7 mouse cellular contexts compared by ENCODE assay signal in the genomic region with DNA sequence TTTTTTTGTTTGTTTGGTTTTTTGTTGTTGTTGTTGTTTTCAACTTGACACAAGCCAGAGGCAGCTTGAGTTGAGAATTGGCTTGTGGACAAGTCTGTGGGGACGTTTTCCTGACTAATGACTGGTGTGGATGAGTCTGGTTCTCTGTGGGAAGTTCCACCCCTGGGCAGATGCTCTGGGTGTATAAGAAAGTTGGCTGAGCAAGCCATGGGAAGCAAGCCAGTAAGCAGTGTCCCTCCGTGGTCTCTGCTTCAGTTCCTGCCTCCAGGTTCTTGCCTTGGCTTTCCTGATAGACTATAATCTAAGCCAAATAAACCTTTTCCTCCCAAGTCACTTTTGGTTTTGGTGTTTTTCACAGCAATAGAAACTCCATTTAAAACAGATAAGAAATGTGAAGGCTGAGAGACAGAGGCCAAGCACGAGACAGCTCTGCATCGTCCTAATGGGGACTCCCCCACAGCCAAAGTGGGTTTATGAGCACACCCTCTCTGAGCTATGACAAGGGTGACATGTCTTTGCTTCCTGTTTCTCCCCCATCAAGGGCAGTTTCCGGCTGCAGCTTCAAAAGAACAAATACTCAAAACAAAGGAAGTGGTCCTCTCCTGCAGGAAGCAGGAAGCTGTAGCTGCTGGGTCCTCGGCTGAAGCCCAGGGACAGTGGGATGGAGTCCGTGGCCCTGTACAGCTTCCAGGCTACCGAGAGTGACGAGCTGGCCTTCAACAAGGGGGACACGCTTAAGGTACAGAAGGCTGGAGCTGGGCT. TPM values are rescaled to one million over a fixed set of nuclear protein-coding genes. Genes with fewer than 3 reads are reported as not detected.
DNase-seq lines count a peak whose midpoint lies in the region; ATAC-seq and TF ChIP-seq lines count a peak whose summit lies in the region.

TSS of gene Grap (plus strand) at position 580 of the 762 bp plus-strand sequence.

- ATAC-seq in G1E (ENCODE audit: extremely low read depth, insufficient number of reproducible peaks, low FRiP score, poor library complexity, severe bottlenecking): peak; percentile 40; the same call in 1 of the 2 replicates
- ATAC-seq in hindbrain, embryonic 16.5 days: no peak
- peak; percentile 48 for ATAC-seq in liver, postnatal 0 days
- ATAC-seq in stomach, embryonic 16.5 days (ENCODE audit: insufficient read depth, low FRiP score): no peak

- TF ChIP-seq EP300 in liver, postnatal 0 days (IDR thresholded peaks at IDR 0.05; ENCODE audit: low read depth): no peak

- TF ChIP-seq CTCF in G1E (IDR thresholded peaks at IDR 0.05; ENCODE audit: low read depth, low read length): no peak
- TF ChIP-seq CTCF in cortical plate, adult 2 months (IDR thresholded peaks at IDR 0.05; ENCODE audit: extremely low read depth, insufficient read depth, low read length): no peak
- no peak for TF ChIP-seq CTCF in liver, postnatal 0 days (IDR thresholded peaks at IDR 0.05; ENCODE audit: low read depth)
- TF ChIP-seq CTCF in cerebellum, adult 2 months (IDR thresholded peaks at IDR 0.05; ENCODE audit: borderline replicate concordance, insufficient read depth, low read depth, low read length): no peak

- no peak within 1 kb of the TSS for H3K27ac ChIP-seq in cortical plate, adult 2 months (ENCODE audit: insufficient read depth, low read length)
- H3K27ac ChIP-seq in hindbrain, embryonic 16.5 days (ENCODE audit: low read depth, low read length): no peak within 1 kb of the TSS
- H3K27ac ChIP-seq in liver, postnatal 0 days (ENCODE audit: low read depth): peak within 1 kb of the TSS; percentile 46; the same call in 1 of the 2 replicates
- H3K27ac ChIP-seq in stomach, embryonic 16.5 days (ENCODE audit: low read length): no peak within 1 kb of the TSS
- H3K27ac ChIP-seq in cerebellum, adult 2 months (ENCODE audit: insufficient read depth, low read length): no peak within 1 kb of the TSS

- H3K4me1 ChIP-seq in G1E (ENCODE audit: insufficient read depth, low read depth, low read length): peaks cover 16% of the 10 kb centered on the region
- no peaks in the 10 kb centered on the region for H3K4me1 ChIP-seq in cortical plate, adult 2 months (ENCODE audit: control insufficient read depth, insufficient read depth, low read length)
- H3K4me1 ChIP-seq in hindbrain, embryonic 16.5 days (ENCODE audit: control insufficient read depth, insufficient read depth, low read depth, low read length): no peaks in the 10 kb centered on the region
- H3K4me1 ChIP-seq in liver, postnatal 0 days (ENCODE audit: insufficient read depth): peaks cover 3% of the 10 kb centered on the region
- H3K4me1 ChIP-seq in stomach, embryonic 16.5 days (ENCODE audit: control insufficient read depth, insufficient read depth, low read length): no peaks in the 10 kb centered on the region
- peaks cover 11% of the 10 kb centered on the region for H3K4me1 ChIP-seq in cerebellum, adult 2 months (ENCODE audit: control insufficient read depth, insufficient read depth, low read length)

- 75% methylated on average over 10 of the region's 10 CpGs for WGBS in hindbrain, embryonic 16.5 days
- 27% methylated on average over 10 of the region's 10 CpGs for WGBS in liver, postnatal 0 days (ENCODE audit: insufficient replicate concordance)
- 62% methylated on average over 10 of the region's 10 CpGs for WGBS in stomach, embryonic 16.5 days
- WGBS in cerebellum, adult 2 months: 73% methylated on average over 10 of the region's 10 CpGs

- peaks cover 20% of the 10 kb centered on the region for H3K27me3 ChIP-seq in G1E (ENCODE audit: insufficient read depth, low read length)
- H3K27me3 ChIP-seq in hindbrain, embryonic 16.5 days (replicated peaks; ENCODE audit: control insufficient read depth, insufficient read depth, low read length): no peaks in the 10 kb centered on the region
- H3K27me3 ChIP-seq in liver, postnatal 0 days (ENCODE audit: insufficient read depth, low read length): no peaks in the 10 kb centered on the region
- no peaks in the 10 kb centered on the region for H3K27me3 ChIP-seq in stomach, embryonic 16.5 days (ENCODE audit: control insufficient read depth, insufficient read depth, low read length)
- no peaks in the 10 kb centered on the region for H3K27me3 ChIP-seq in cerebellum, adult 2 months (ENCODE audit: control insufficient read depth, insufficient read depth, low read length)

- peak within 1 kb of the TSS; percentile 3; the same call in 1 of the 2 replicates for H3K4me2 ChIP-seq in hindbrain, embryonic 16.5 days (ENCODE audit: low read length)
- peak within 1 kb of the TSS; percentile 54 for H3K4me2 ChIP-seq in liver, postnatal 0 days (ENCODE audit: low read depth, low read length)
- no peak within 1 kb of the TSS for H3K4me2 ChIP-seq in stomach, embryonic 16.5 days (ENCODE audit: low read depth, low read length)

- no peak for TF ChIP-seq POLR2A in cortical plate, adult 2 months (IDR thresholded peaks at IDR 0.05; ENCODE audit: extremely low read depth, insufficient read depth, low read length)
- TF ChIP-seq POLR2A in cerebellum, adult 2 months (IDR thresholded peaks at IDR 0.05; ENCODE audit: borderline replicate concordance, insufficient read depth, low read length): no peak

- peak; percentile 37 for DNase-seq in G1E (ENCODE audit: low spot score)
- peak; percentile 7 for DNase-seq in liver, postnatal 0 days
- no peak for DNase-seq in gastrocnemius, postnatal 14 days
- DNase-seq in cerebellum, adult 2 months: no peak

- H3K36me3 ChIP-seq in G1E (replicated peaks): no peaks in the 10 kb centered on the region
- no peaks in the 10 kb centered on the region for H3K36me3 ChIP-seq in hindbrain, embryonic 16.5 days (ENCODE audit: control insufficient read depth, insufficient read depth, low read length)
- no peaks in the 10 kb centered on the region for H3K36me3 ChIP-seq in liver, postnatal 0 days (replicated peaks; ENCODE audit: insufficient read depth, low read length)
- H3K36me3 ChIP-seq in stomach, embryonic 16.5 days (ENCODE audit: control insufficient read depth, insufficient read depth, low read length): no peaks in the 10 kb centered on the region

- no peaks in the 10 kb centered on the region for H3K9me3 ChIP-seq in G1E (replicated peaks)
- H3K9me3 ChIP-seq in hindbrain, embryonic 16.5 days (ENCODE audit: control insufficient read depth, low read length): no peaks in the 10 kb centered on the region
- H3K9me3 ChIP-seq in liver, postnatal 0 days (ENCODE audit: low read length): no peaks in the 10 kb centered on the region
- H3K9me3 ChIP-seq in stomach, embryonic 16.5 days (replicated peaks; ENCODE audit: control insufficient read depth, low read length): no peaks in the 10 kb centered on the region

- peak within 1 kb of the TSS; percentile 68 for H3K4me3 ChIP-seq in G1E (ENCODE audit: low read depth, low read length)
- 0 out of 2 replicates have a peak within 1 kb of the TSS, but pooled peaks have one; percentile 0 for H3K4me3 ChIP-seq in cortical plate, adult 2 months (ENCODE audit: insufficient read depth, low read length)
- H3K4me3 ChIP-seq in hindbrain, embryonic 16.5 days (ENCODE audit: low read length): peak within 1 kb of the TSS; percentile 10; the same call in 1 of the 2 replicates
- H3K4me3 ChIP-seq in liver, postnatal 0 days (ENCODE audit: low read depth, low read length): peak within 1 kb of the TSS; percentile 42
- peak within 1 kb of the TSS; percentile 26 for H3K4me3 ChIP-seq in stomach, embryonic 16.5 days (replicated peaks; ENCODE audit: low read length)
- no peak within 1 kb of the TSS for H3K4me3 ChIP-seq in cerebellum, adult 2 months (replicated peaks; ENCODE audit: insufficient read depth, low read depth, low read length)

- H3K9ac ChIP-seq in hindbrain, embryonic 16.5 days (ENCODE audit: low read depth, low read length): no peak within 1 kb of the TSS
- no peak within 1 kb of the TSS; the same call in 1 of the 2 replicates for H3K9ac ChIP-seq in liver, postnatal 0 days (replicated peaks)
- H3K9ac ChIP-seq in stomach, embryonic 16.5 days (ENCODE audit: low read length): no peak within 1 kb of the TSS; the same call in none of the 2 replicates

- intact Hi-C loops in gastrocnemius, postnatal 14 days (cut with DNase I; ENCODE audit: low total_unique reads): no loop called here

RNA-seq across cellular contexts. Expression of gene Grap, which starts in this region (rescaled TPM):
- total RNA-seq in G1E (2014; fragmentation: Nextera tagmentation): 4.3 and 6.7 TPM in 2 replicates
- total RNA-seq in G1E (2017): 7.2 and 12.3 TPM in 2 replicates
- 10.0 and 11.6 TPM in 2 replicates for polyA plus RNA-seq in G1E (2012)
- polyA plus RNA-seq in cortical plate, adult 2 months (2012; rRNA removed): 6.2 and 6.9 TPM in 2 replicates
- 12.0 and 12.1 TPM in 2 replicates for polyA plus RNA-seq in hindbrain, embryonic 16.5 days (2015; fragmentation: Nextera tagmentation; extraction: Ambion mirVana)
- 6.3 and 6.7 TPM in 2 replicates for polyA plus RNA-seq in liver, postnatal 0 days (2015; fragmentation: Nextera tagmentation; extraction: Ambion mirVana)
- 8.6 and 9.2 TPM in 2 replicates for polyA plus RNA-seq in stomach, embryonic 16.5 days (2015; fragmentation: Nextera tagmentation; extraction: Ambion mirVana)
- 1 to 10 TPM; 7.0 to 9.9 TPM for total RNA-seq in gastrocnemius, postnatal 14 days (2021)
- polyA plus RNA-seq in cerebellum, adult 2 months (2012; rRNA removed): 4.9 and 5.4 TPM in 2 replicates

Comparison
In these comparisons a context has a peak if more than half of its experiments do, and no peak if none do; other contexts are left out.
1. ATAC-seq: peak in G1E (single experiment) and liver, postnatal 0 days (single experiment); none in hindbrain, embryonic 16.5 days (single experiment) and stomach, embryonic 16.5 days (single experiment).
2. DNase-seq: peak in G1E (single experiment) and liver, postnatal 0 days (single experiment); none in gastrocnemius, postnatal 14 days (single experiment) and cerebellum, adult 2 months (0 of 2).